Mouse (Mus musculus): Measurements from ENCODE around the gene Nrros. TPM values are rescaled to one million over a fixed set of nuclear protein-coding genes. Genes with fewer than 3 reads are reported as not detected.
A peak's percentile ranks its signal among the peaks of the same experiment; 100 is the strongest.

The Nrros gene
- total RNA-seq (2021) = 10 to 100 TPM; 10.1 to 12.4 TPM
- long read RNA-seq, transcript Nrros-201 (3 exons, 2,548 nt) = major isoform, 15 of 29 reads
- long read RNA-seq, partial matches to known transcripts = 0 of 29 reads
- long read RNA-seq, other reads (novel, unspliced or antisense) = 7 of 29 reads

- DNase-seq (ENCODE audit: low spot score in 2 of 2) = peak; percentile 39 to 64
These were observed at the start of gene Nrros for GRCm38 (mm10) chr16:32165281-32165821. Gene Nrros, minus strand, starts transcription at chr16:32165594.

- peak in 1 of 2 experiments; percentile 44 for DNase-seq (ENCODE audit: low spot score in 2 of 2)
These were observed 49.6 kb upstream of the Nrros start for GRCm38 (mm10) chr16:32214804-32215576.

- no peak for DNase-seq (ENCODE audit: low spot score in 2 of 2)
These were observed 48.8 kb upstream of the Nrros start for GRCm38 (mm10) chr16:32214156-32214555.

- DNase-seq (ENCODE audit: low spot score in 2 of 2) = no peak
These were observed 39.5 kb upstream of the Nrros start for GRCm38 (mm10) chr16:32204902-32205301.

- DNase-seq (ENCODE audit: low spot score in 2 of 2) = peak in 1 of 2 experiments; percentile 30
These were observed 37.3 kb upstream of the Nrros start for GRCm38 (mm10) chr16:32202681-32203080.

GRCm38 (mm10) chr16:32201004-32201325 lies 35.6 kb upstream of the Nrros start:
- no peak for DNase-seq (ENCODE audit: low spot score in 2 of 2)

- DNase-seq (ENCODE audit: low spot score in 2 of 2) = no peak
These were observed 35.0 kb upstream of the Nrros start for GRCm38 (mm10) chr16:32200256-32201003.

- DNase-seq (ENCODE audit: low spot score in 2 of 2) = no peak
These were observed 24.6 kb upstream of the Nrros start for GRCm38 (mm10) chr16:32190011-32190441.

GRCm38 (mm10) chr16:32189109-32189508 lies 23.7 kb upstream of the Nrros start:
- DNase-seq (ENCODE audit: low spot score in 2 of 2) = peak in 1 of 2 experiments; percentile 45

- DNase-seq (ENCODE audit: low spot score in 2 of 2) = no peak
These were observed 20.7 kb upstream of the Nrros start for GRCm38 (mm10) chr16:32186056-32186455.

GRCm38 (mm10) chr16:32179333-32179901 lies 14.0 kb upstream of the Nrros start, which contains the start of gene Bex6:
Gene Bex6, plus strand, starts transcription at chr16:32179823.
- DNase-seq (ENCODE audit: low spot score in 2 of 2) = no peak

GRCm38 (mm10) chr16:32176896-32177686 lies 11.7 kb upstream of the Nrros start:
- DNase-seq (ENCODE audit: low spot score in 2 of 2) = no peak

- DNase-seq (ENCODE audit: low spot score in 2 of 2) = no peak
These were observed 9.6 kb upstream of the Nrros start for GRCm38 (mm10) chr16:32175029-32175428.

GRCm38 (mm10) chr16:32174340-32175005 lies 9.1 kb upstream of the Nrros start:
- no peak for DNase-seq (ENCODE audit: low spot score in 2 of 2)

- DNase-seq (ENCODE audit: low spot score in 2 of 2) = no peak
These were observed 8.0 kb upstream of the Nrros start for GRCm38 (mm10) chr16:32173401-32173800.

- no peak for DNase-seq (ENCODE audit: low spot score in 2 of 2)
These were observed 5.8 kb upstream of the Nrros start for GRCm38 (mm10) chr16:32171031-32171731.

- no peak for DNase-seq (ENCODE audit: low spot score in 2 of 2)
These were observed 2.6 kb upstream of the Nrros start for GRCm38 (mm10) chr16:32167819-32168545.

GRCm38 (mm10) chr16:32164396-32165027 lies 882 bp downstream of the Nrros start:
- no peak for DNase-seq (ENCODE audit: low spot score in 2 of 2)

Data from layer of hippocampus, adult 18-20 months (tissue).